Mouse (Mus musculus) megakaryocyte, embryonic 14.5 days (primary cell): Measurements from ENCODE around the gene Cercam. TPM values are rescaled to one million over a fixed set of nuclear protein-coding genes. Genes with fewer than 3 reads are reported as not detected.
A peak's percentile ranks its signal among the peaks of the same experiment; 100 is the strongest.
"Not testable (repeated sequence)": the region's sequence is repeated elsewhere in the genome, so short reads cannot be mapped to it uniquely, and the experiment has no call there.

ENCODE experiments used
- H3K27me3 ChIP-seq: replicated peaks from 2 replicates; pipeline ENCODE3; 2012; ENCODE audit warnings: inconsistent platforms
- H3K36me3 ChIP-seq: replicated peaks from 2 replicates; pipeline ENCODE3; 2012; ENCODE audit warnings: low read length, inconsistent platforms, mixed read lengths
- H3K4me1 ChIP-seq: 2 replicates; pipeline ENCODE4 v1.6.1; 2012; ENCODE audit warnings: inconsistent platforms
- H3K4me3 ChIP-seq: replicated peaks from 2 replicates; pipeline ENCODE3; 2012; ENCODE audit warnings: moderate library complexity, mild to moderate bottlenecking, inconsistent platforms
- H3K9me3 ChIP-seq: 2 replicates; pipeline ENCODE4 v1.6.1; 2012; ENCODE audit warnings: inconsistent platforms
- FLI1 ChIP-seq: IDR thresholded peaks from 2 replicates; pipeline ENCODE4 v1.6.1; 2012; ENCODE audit warnings: low read length, inconsistent platforms, mixed read lengths
- GATA1 ChIP-seq: IDR thresholded peaks from 3 replicates; pipeline ENCODE4 v1.6.1; 2012; ENCODE audit warnings: mixed read lengths, low read length, inconsistent platforms, borderline replicate concordance
- polyA plus RNA-seq: library from polyadenylated mRNA; stranded (reverse); fragments of >175 nt; gene quantifications from 2 replicates; pipeline ENCODE4 v1.2.3, GENCODE M21; 2012; ENCODE audit warnings: low replicate concordance; ENCODE audit not compliant: insufficient read depth

Cercam gene
- polyA plus RNA-seq, 1 experiment = 68.0 TPM

- Histone ChIP-seq H3K4me1 (peaks cover 30% of the 10 kb centered on the region), H3K4me3 (no peak overlapping the region), H3K9me3 (peaks cover 9% of the 10 kb centered on the region), H3K27me3 (no peaks in the 10 kb centered on the region), H3K36me3 (peaks cover 86% of the 10 kb centered on the region)
- no peak for TF ChIP-seq FLI1
- no peak for TF ChIP-seq GATA1
Measured at GRCm38 (mm10) chr2:29878061-29878460, 9.1 kb downstream of the Cercam start.

- no peaks in the 10 kb centered on the region for H3K27me3 ChIP-seq
- TF ChIP-seq GATA1 (no peak), FLI1 (no peak)
- H3K9me3 ChIP-seq = peaks cover 9% of the 10 kb centered on the region
- peaks cover 24% of the 10 kb centered on the region for H3K4me1 ChIP-seq
- no peak overlapping the region for H3K4me3 ChIP-seq
- peaks cover 84% of the 10 kb centered on the region for H3K36me3 ChIP-seq
Measured at GRCm38 (mm10) chr2:29879191-29879590, 10.2 kb downstream of the Cercam start.

GRCm38 (mm10) chr2:29879964-29880830 is 11.2 kb downstream of the Cercam start:
- TF ChIP-seq FLI1 (no peak), GATA1 (no peak)
- Histone ChIP-seq H3K36me3 (peaks cover 75% of the 10 kb centered on the region), H3K4me3 (no peak overlapping the region), H3K9me3 (peaks cover 9% of the 10 kb centered on the region), H3K27me3 (no peaks in the 10 kb centered on the region), H3K4me1 (peaks cover 24% of the 10 kb centered on the region)

GRCm38 (mm10) chr2:29886659-29887292 is 17.8 kb downstream of the Cercam start:
- peaks cover 42% of the 10 kb centered on the region for H3K4me1 ChIP-seq
- H3K9me3 ChIP-seq, H3K4me3 ChIP-seq, H3K27me3 ChIP-seq: not testable (repeated sequence)
- peaks cover 28% of the 10 kb centered on the region for H3K36me3 ChIP-seq

GRCm38 (mm10) chr2:29889066-29889944 is 20.3 kb downstream of the Cercam start, which contains the start of gene Odf2:
Gene Odf2 (plus strand): TSS chr2:29889221.
- no peak for TF ChIP-seq FLI1
- TF ChIP-seq GATA1 = no peak
- Histone ChIP-seq H3K4me1 (peaks cover 39% of the 10 kb centered on the region), H3K36me3 (peaks cover 33% of the 10 kb centered on the region), H3K4me3 (peak within 1 kb of the TSS; percentile 96), H3K27me3 (no peaks in the 10 kb centered on the region), H3K9me3 (no peaks in the 10 kb centered on the region)

DNA sequence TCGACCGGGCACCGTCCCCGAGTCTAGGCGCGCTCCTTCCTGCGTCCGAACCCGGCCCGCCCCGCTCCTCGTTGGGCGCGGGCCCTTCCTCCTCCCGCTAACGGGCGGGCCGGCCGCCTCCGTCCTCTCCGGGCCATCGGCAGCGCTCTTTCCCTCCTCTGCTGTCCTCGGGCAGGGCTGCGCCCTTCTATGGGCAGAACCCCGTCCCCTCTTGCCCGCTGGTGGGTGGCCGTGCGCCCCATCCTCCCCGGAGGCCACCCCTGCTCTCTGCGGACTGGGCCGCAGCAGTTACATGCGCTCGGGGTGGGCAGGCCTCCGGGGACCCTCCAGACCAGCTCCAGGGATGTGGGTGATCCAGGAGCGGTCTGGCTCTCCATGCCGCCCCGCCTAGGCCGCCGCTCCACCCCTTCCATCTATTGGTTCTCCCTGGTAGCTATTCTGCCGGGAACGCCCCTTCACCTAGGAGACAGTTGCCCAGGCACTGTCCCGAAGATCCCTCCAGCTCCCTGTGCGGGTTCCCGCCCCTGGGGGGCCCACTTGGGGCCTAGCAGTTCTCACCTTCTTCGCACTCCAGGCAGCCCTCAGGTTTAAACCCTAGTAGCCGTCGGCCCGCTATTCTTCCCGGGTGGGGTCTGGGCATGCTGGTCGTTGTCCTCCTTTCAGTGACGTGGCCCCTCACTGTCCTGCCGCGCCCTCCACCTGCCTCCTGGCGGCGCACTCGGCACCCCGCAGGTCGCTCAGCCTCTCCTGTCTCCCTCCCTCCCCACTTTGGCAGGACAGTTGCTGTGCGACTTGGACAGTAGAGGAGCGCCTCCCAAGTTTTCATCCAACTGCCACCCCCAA is 21.2 kb downstream of the Cercam start:
- H3K36me3 ChIP-seq = peaks cover 42% of the 10 kb centered on the region
- no peaks in the 10 kb centered on the region for H3K27me3 ChIP-seq
- peaks cover 39% of the 10 kb centered on the region for H3K4me1 ChIP-seq
- peak overlapping the region; percentile 96 for H3K4me3 ChIP-seq
- no peaks in the 10 kb centered on the region for H3K9me3 ChIP-seq
- no peak for TF ChIP-seq GATA1
- TF ChIP-seq FLI1 = no peak

GRCm38 (mm10) chr2:29891773-29892172 is 22.8 kb downstream of the Cercam start:
- Histone ChIP-seq H3K36me3 (peaks cover 56% of the 10 kb centered on the region), H3K27me3 (no peaks in the 10 kb centered on the region), H3K4me3 (no peak overlapping the region), H3K4me1 (peaks cover 36% of the 10 kb centered on the region), H3K9me3 (no peaks in the 10 kb centered on the region)
- TF ChIP-seq GATA1 (no peak), FLI1 (no peak)

GRCm38 (mm10) chr2:29896071-29896470 is 27.1 kb downstream of the Cercam start:
- Histone ChIP-seq H3K27me3 (no peaks in the 10 kb centered on the region), H3K4me1 (peaks cover 14% of the 10 kb centered on the region), H3K36me3 (peaks cover 98% of the 10 kb centered on the region), H3K4me3 (no peak overlapping the region), H3K9me3 (no peaks in the 10 kb centered on the region)
- TF ChIP-seq GATA1 (no peak), FLI1 (no peak)

DNA sequence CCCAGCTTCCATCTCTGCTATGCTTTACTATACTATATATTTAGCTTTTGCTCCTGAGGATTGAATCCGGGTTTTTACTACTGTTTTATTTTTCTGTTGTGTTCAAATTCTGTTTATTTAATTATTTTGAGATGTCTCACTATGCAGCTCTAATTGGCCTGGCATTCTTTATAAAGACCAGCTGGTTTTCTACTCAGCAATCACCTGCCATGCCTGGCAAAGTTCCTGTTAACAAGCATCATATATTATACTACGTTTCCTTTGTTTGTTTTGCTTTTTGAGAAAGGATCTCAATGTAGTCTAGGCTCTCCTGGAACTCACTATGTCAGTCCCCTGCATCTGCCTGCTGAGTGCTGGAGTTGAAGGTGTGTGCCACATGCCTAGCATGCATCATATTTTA is 28.4 kb downstream of the Cercam start:
- H3K4me1 ChIP-seq = peaks cover 5% of the 10 kb centered on the region; the same call in 1 of the 2 replicates
- no peak overlapping the region for H3K4me3 ChIP-seq
- H3K27me3 ChIP-seq = no peaks in the 10 kb centered on the region
- TF ChIP-seq FLI1 (no peak), GATA1 (no peak)
- peaks cover 98% of the 10 kb centered on the region for H3K36me3 ChIP-seq
- no peaks in the 10 kb centered on the region for H3K9me3 ChIP-seq
